Comparison of ENCODE assay signal across 9 mouse cellular contexts in the genomic region with DNA sequence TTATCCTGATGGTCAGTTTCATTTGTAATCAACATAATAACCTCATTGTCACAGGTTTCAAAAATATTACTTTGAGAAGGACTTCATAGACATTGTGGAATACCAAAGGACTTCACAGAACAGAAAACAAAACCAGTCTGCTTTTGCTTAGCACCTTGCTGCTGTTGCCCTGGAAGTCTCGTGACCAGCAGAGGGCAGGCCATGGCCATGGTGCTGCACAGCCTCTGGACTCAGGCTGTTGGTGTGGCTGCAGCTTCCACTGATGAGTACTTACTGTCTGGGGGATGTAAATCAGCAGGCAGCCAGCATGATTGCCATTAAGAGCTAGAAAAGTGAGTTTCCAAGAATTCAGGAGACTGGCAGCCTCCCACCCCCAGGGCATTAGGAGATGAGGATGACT. TPM values are rescaled to one million over a fixed set of nuclear protein-coding genes. Genes with fewer than 3 reads are reported as not detected.
DNase-seq lines count a peak whose midpoint lies in the region; ATAC-seq and TF ChIP-seq lines count a peak whose summit lies in the region.
"Had no signal": no experiment of that assay in that cellular context is flagged by ENCODE, and none has a peak within 500 bp of the region (broad histone marks: within the 10 kb centered on the region; RNA-seq: fewer than 3 reads in every experiment).

No protein-coding gene starts in this region.

- H3K27ac ChIP-seq in heart, embryonic 12.5 days (ENCODE audit: poor library complexity, severe bottlenecking) = no peak overlapping the region
- no peak overlapping the region for H3K27ac ChIP-seq in MEL (ENCODE audit: control insufficient read depth, low read depth, low read length)
- H3K27ac ChIP-seq in limb, embryonic 10.5 days = no peak overlapping the region

- H3K4me3 ChIP-seq in heart, embryonic 12.5 days = no peak overlapping the region
- H3K4me3 ChIP-seq in MEL (ENCODE audit: control insufficient read depth in 1 of 2, insufficient read depth in 1 of 2, low read depth in 2 of 2, low read length in 2 of 2) = no peak overlapping the region
- no peak overlapping the region for H3K4me3 ChIP-seq in limb, embryonic 10.5 days
- H3K4me3 ChIP-seq: myocyte had no signal

- H3K4me2 ChIP-seq in heart, embryonic 12.5 days = no peak overlapping the region

- no peak for ATAC-seq in heart, embryonic 12.5 days (ENCODE audit: insufficient number of reproducible peaks, low FRiP score)

- 64% methylated on average over 1 of the region's 1 CpGs for WGBS in heart, embryonic 12.5 days
- 46% methylated on average over 1 of the region's 1 CpGs for WGBS in limb, embryonic 10.5 days

- peak; percentile 80 for TF ChIP-seq RAD21 in MEL (IDR thresholded peaks at IDR 0.05; ENCODE audit: low read depth, low read length)

- H3K9ac ChIP-seq in heart, embryonic 12.5 days = no peak overlapping the region
- H3K9ac ChIP-seq in MEL (ENCODE audit: control insufficient read depth, low read depth, low read length, poor library complexity, severe bottlenecking) = no peak overlapping the region

- 0 out of 2 replicates have a peak, but pooled peaks cover 2% of the 10 kb centered on the region for H3K9me3 ChIP-seq in heart, embryonic 12.5 days (replicated peaks)
- no peaks in the 10 kb centered on the region for H3K9me3 ChIP-seq in MEL (replicated peaks; ENCODE audit: insufficient read depth, low read length)
- no peaks in the 10 kb centered on the region for H3K9me3 ChIP-seq in limb, embryonic 10.5 days (replicated peaks)

- DNase-seq in heart, adult 18-20 months = peak; percentile 66 to 82
- peak; percentile 61 for DNase-seq in MEL (ENCODE audit: low read depth, low spot score)
- DNase-seq in cerebellum, postnatal 10 days = peak; percentile 79 to 83
- peak; percentile 81 to 83 for DNase-seq in heart, postnatal 10 days
- DNase-seq in limb, embryonic 10.5 days (ENCODE audit: low spot score) = peak; percentile 45
- DNase-seq in retina, embryonic 14.5 days (ENCODE audit: low spot score) = peak; percentile 71
- DNase-seq in thymus, postnatal 4 days = peak; percentile 84

- intact Hi-C loops in heart, postnatal 10 days (cut with DNase I) = loop anchor here (1.0 to 5.0 kb wide), 4 partner anchors 67 to 523 kb away; no protein-coding TSS in a partner anchor

- no peaks in the 10 kb centered on the region for H3K79me2 ChIP-seq in MEL (ENCODE audit: control insufficient read depth, insufficient read depth, low read length, poor library complexity)

- no peak for TF ChIP-seq POLR2A in MEL (IDR thresholded peaks at IDR 0.05; ENCODE audit: control insufficient read depth in 1 of 2, insufficient read depth in 1 of 2, low read depth in 1 of 2, low read length in 2 of 2, poor library complexity in 1 of 2)

- TF ChIP-seq CTCF in MEL (IDR thresholded peaks at IDR 0.05 in 2 of 3, conservative IDR thresholded peaks at IDR 0.05 in 1 of 3; ENCODE audit: control insufficient read depth in 1 of 3, insufficient read depth in 1 of 3, low read depth in 2 of 3, low read length in 3 of 3, poor library complexity in 1 of 3, severe bottlenecking in 1 of 3) = peak; percentile 58 to 85 (median 83)

- H3K27me3 ChIP-seq in heart, embryonic 12.5 days (replicated peaks) = no peaks in the 10 kb centered on the region
- no peaks in the 10 kb centered on the region for H3K27me3 ChIP-seq in MEL (ENCODE audit: control insufficient read depth in 1 of 2, insufficient read depth in 2 of 2, low read length in 2 of 2)
- no peaks in the 10 kb centered on the region for H3K27me3 ChIP-seq in limb, embryonic 10.5 days (ENCODE audit: low read depth, poor library complexity, severe bottlenecking)

- peaks cover 5% of the 10 kb centered on the region; the same call in 1 of the 2 replicates for H3K4me1 ChIP-seq in heart, embryonic 12.5 days (replicated peaks)
- H3K4me1 ChIP-seq in MEL (ENCODE audit: control insufficient read depth in 1 of 2, insufficient read depth in 2 of 2, low read length in 2 of 2) = no peaks in the 10 kb centered on the region
- H3K4me1 ChIP-seq in limb, embryonic 10.5 days = peaks cover 12% of the 10 kb centered on the region

- no peak for TF ChIP-seq EP300 in MEL (IDR thresholded peaks at IDR 0.05; ENCODE audit: low read depth in 1 of 2, low read length in 2 of 2)

- no peaks in the 10 kb centered on the region for H3K36me3 ChIP-seq in heart, embryonic 12.5 days
- H3K36me3 ChIP-seq in MEL (ENCODE audit: control insufficient read depth in 1 of 2, insufficient read depth in 2 of 2, low read length in 2 of 2) = no peaks in the 10 kb centered on the region
- no peaks in the 10 kb centered on the region for H3K36me3 ChIP-seq in limb, embryonic 10.5 days

TF ChIP-seq in MEL, 35 proteins besides CTCF, POLR2A, EP300 and RAD21:
- TF ChIP-seq MAZ (IDR thresholded peaks at IDR 0.05; ENCODE audit: low read depth, low read length) (no peak), USF1 (IDR thresholded peaks at IDR 0.05; ENCODE audit: low read depth, low read length) (no peak), E2F4 (IDR thresholded peaks at IDR 0.05; ENCODE audit: borderline replicate concordance, low read depth, low read length) (no peak), ETS1 (IDR thresholded peaks at IDR 0.05; ENCODE audit: low read depth, low read length) (no peak), SMC3 (IDR thresholded peaks at IDR 0.05; ENCODE audit: low read depth, low read length) (peak; percentile 85), MAX (IDR thresholded peaks at IDR 0.05; ENCODE audit: low read length) (no peak), USF2 (IDR thresholded peaks at IDR 0.05; ENCODE audit: borderline replicate concordance in 1 of 2, insufficient read depth in 1 of 2, low read depth in 1 of 2, low read length in 2 of 2) (no peak), ZC3H11A (IDR thresholded peaks at IDR 0.05; ENCODE audit: low read depth, low read length) (peak; percentile 66), MYC (IDR thresholded peaks at IDR 0.05; ENCODE audit: low read depth, low read length) (no peak), ZKSCAN1 (IDR thresholded peaks at IDR 0.05; ENCODE audit: low read depth, low read length) (no peak), TBP (IDR thresholded peaks at IDR 0.05; ENCODE audit: low read depth, low read length) (no peak), MAFK (IDR thresholded peaks at IDR 0.05; ENCODE audit: borderline replicate concordance, low read depth, low read length) (no peak)

RNA-seq across cellular contexts. Expression of a gene that starts 16.8 kb away (rescaled TPM):
- 10 to 100 TPM; 47.4 to 52.1 TPM for total RNA-seq in heart, adult 18-20 months (2021)
- 76.0 and 79.2 TPM in 2 replicates for polyA plus RNA-seq in heart, embryonic 12.5 days (2016; fragmentation: Nextera tagmentation; extraction: Ambion mirVana)
- 53.5 and 59.6 TPM in 2 replicates for total RNA-seq in MEL (2012; rRNA removed)
- 10 to 100 TPM; 35.4 to 98.5 TPM for polyA plus RNA-seq in MEL (2012; ENCODE audit: insufficient read depth in 1 of 2, insufficient read length in 2 of 2, low read depth in 1 of 2, low replicate concordance in 2 of 2, missing spikeins in 1 of 2)
- total RNA-seq in heart, postnatal 10 days (2021) = 10 to 100 TPM; 65.4 to 67.4 TPM
- 77.6 and 96.4 TPM in 2 replicates for polyA plus RNA-seq in limb, embryonic 10.5 days (2016; fragmentation: Nextera tagmentation; extraction: Ambion mirVana)
